Mouse (Mus musculus): ENCODE measurements around the gene Pdia2. TPM values are rescaled to one million over a fixed set of nuclear protein-coding genes. Genes with fewer than 3 reads are reported as not detected.
A peak's percentile ranks its signal among the peaks of the same experiment; 100 is the strongest.
"Not testable (repeated sequence)": the region's sequence is repeated elsewhere in the genome, so short reads cannot be mapped to it uniquely, and the experiment has no call there.

The Pdia2 gene
- total RNA-seq, 2 experiments from 2014 or later = 0.18 to 0.35 TPM

DNA sequence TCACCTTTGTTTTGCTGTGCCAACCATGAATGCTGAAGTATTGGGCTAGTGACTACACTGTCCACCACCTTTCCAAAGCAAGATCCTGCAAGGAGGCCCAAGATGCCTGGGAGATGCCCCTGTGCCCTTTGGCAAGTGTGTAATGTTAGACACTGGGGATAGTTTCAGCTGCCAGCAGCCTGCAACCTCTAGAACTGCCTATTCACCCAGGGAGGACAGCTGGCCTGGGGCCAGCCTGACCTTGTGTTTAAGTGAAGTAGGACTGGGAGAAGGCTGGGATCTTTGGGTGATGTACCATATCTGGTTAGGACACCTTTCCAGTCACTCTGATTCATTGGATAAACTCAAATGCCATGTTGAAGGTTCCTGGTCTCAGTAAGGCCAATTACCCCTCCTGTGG is 3.1 kb upstream of the Pdia2 start:
- DNase-seq (ENCODE audit: low spot score in 2 of 2) = no peak

DNA sequence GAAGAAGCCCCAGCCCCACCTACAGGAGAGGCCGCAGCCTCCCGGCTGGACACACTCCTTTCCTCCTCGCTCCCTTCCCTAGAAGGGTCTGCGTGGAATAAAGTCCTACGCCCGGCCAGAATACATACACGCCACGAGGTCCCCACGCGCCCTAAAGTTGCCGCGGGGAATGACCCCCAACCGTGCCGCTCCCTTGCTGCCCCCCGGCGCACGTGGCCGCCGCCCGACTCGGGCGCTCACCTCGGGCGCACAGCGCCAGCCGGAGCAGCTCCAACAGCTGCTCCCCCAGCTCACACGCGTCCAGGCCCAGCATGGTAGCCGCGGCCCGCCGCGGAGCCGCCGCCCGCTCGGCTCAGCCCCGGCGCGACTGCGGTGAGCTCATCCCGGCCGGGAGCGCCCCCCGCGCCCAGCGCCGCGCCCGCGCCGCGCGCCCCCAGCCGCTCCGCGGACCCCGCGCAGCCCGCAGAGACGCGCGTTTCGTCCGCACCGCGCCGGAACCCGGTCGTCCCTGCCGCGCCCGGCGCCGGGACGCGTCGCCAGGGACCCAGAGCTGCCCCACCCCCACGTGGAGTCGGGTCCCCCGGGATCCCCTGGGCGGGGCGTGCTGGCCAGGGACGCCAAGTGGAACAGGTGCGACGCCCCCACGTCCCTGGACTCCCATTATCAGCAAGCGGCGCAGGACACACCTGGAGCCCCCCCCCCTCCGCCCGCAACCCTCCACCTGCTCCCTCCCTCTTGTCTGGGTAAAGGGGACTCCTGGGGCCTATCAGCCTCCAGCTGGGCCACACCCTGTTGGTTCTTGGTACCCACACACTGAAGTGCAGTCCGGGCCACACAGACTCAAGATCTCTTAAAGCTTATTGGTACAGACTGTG is 2.2 kb upstream of the Pdia2 start:
- peak in 1 of 2 experiments; percentile 30 for DNase-seq (ENCODE audit: low spot score in 2 of 2)

DNA sequence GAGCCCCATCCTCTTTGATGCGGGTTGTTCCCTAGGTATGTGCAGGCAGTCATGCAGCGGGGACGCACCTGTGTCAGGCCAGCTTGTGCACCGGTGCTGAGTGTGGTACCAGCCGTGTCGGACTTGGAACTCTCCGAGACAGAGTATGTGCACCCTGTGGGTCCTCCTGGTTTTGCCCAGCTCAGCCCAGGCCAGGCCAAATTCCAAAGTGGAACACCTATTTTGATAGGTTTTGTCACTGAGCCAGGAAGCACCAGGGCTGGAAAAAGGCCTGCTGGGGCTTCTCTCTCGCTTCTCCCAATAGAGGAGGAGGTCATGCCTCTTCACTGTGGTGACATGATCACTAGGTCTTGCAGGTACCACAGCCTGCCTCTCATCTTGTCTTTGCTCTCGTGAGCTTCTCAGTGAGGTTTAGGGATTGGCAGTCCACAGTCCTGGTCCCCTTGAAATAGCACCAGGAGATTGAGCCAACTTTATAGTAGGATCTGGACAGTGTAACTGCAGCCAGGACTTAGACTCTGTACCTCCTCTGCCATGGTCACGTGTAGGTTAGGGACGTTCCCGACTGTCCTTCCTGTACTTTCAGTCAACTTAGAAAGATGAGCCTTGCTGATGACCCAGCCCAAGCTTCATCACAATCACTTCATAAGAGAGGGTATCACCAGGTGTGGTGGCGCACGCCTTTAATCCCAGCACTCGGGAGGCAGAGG is 6.3 kb downstream of the Pdia2 start:
- no peak for DNase-seq (ENCODE audit: low spot score in 2 of 2)

GRCm38 (mm10) chr17:26191486-26191885 is 7.4 kb downstream of the Pdia2 start:
- not testable (repeated sequence) for DNase-seq (ENCODE audit: low spot score in 2 of 2)

- no peak for DNase-seq (ENCODE audit: low spot score in 2 of 2)
Observed at GRCm38 (mm10) chr17:26188091-26188805, 10.6 kb downstream of the Pdia2 start.

DNA sequence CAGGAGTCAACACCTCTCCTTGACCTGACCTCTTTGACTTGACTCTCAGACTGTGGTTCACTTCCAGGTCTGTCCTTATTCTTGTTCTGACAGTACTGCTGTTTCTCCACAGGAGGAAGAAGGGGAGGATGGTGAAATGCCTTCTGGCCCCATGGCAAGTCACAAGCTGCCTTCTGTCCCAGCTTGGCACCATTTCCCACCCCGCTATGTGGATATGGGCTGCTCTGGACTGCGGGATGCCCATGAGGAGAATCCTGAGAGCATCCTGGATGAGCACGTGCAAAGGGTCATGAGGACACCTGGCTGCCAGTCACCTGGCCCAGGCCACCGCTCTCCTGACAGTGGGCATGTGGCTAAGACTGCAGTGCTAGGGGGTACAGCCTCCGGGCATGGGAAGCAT is 11.3 kb downstream of the Pdia2 start:
- DNase-seq (ENCODE audit: low spot score in 2 of 2) = no peak

DNA sequence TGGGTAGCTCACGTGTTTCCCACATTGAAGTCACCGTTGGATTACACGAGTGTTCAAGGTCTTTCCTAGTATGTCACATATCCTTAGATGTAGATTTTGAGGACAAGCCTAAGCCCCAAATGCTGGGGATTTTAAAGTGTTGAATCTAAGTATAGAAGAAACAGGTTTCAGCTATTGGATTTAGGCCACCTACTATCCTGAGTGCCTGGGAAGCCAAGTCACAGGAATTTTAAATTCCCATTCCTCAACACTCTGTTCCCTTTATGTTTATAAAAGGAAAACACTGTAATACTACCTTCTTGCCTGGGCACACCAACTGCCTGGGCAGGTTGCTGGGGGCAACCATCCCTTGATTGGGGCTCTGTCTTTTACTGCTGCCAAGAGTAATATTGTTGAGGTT is 17.7 kb downstream of the Pdia2 start:
- no peak for DNase-seq (ENCODE audit: low spot score in 2 of 2)

DNA sequence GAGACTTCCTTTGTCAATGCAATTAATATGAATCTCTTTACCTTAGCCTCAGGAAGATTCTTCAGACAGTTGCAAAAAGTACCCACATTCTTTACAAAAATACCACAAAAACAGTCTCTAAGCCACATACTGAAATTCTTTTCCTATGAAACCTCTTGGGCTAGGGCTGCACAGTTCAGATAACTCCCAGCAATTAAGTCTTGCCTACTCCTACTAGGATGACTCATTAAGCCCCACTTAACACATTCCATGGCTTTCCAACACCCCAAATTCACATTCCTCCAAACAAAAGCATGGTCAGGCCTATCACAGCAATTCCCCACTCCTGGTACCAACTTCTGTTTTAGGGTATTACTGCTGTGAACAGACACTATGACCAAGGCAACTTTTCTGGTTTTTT is 20.3 kb downstream of the Pdia2 start:
- DNase-seq (ENCODE audit: low spot score in 2 of 2) = no peak

DNA sequence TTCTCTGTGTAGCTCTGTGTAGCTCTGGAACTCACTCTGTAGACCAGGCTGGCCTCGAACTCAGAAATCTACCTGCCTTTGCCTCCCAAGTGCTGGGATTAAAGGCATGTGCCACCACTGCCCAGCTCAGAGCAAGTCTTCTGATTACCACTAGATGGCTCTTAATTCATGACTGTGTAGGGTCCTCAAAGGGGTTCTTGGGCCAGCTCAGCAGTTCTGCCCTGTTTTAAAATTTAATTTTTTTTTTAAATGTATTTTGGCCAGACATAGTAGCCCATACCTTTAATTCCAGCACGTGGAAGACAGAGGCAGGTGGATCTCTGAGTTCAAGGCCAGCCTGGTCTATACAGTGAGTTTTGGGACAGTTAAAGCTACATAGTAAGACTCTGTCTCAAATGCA is 23.6 kb downstream of the Pdia2 start:
- DNase-seq (ENCODE audit: low spot score in 2 of 2) = not testable (repeated sequence)

GRCm38 (mm10) chr17:26168039-26168438 is 30.8 kb downstream of the Pdia2 start:
- DNase-seq (ENCODE audit: low spot score in 2 of 2) = no peak

GRCm38 (mm10) chr17:26162736-26163135 is 36.2 kb downstream of the Pdia2 start:
- no peak for DNase-seq (ENCODE audit: low spot score in 2 of 2)

- no peak for DNase-seq (ENCODE audit: low spot score in 2 of 2)
Observed at GRCm38 (mm10) chr17:26151886-26152630, 46.8 kb downstream of the Pdia2 start.

DNA sequence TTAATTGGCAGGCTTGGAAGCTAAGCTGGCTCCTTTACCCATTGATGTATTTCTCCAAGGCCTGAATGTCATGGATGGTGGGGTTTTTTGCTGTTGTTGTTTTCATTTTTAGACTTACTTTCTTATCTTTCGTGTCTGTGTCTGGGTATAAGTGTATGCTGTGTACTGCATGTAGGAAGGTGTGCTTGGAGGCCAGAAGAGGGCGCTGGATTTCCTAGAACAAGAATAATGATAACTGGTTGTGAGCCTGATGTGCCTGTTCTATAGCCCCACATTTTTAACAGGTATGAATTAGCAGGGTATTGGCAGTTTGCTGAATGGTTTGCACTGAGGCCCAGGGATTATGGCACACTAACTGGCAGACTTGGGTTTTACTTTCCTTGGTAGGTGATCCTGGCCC is 49.8 kb downstream of the Pdia2 start:
- no peak for DNase-seq (ENCODE audit: low spot score in 2 of 2)

Other genes with a start within 250 kb of the Pdia2 start
- under 1 TPM; 0.99 TPM for gene A930017K11Rik, start 246.5 kb downstream of the Pdia2 start, total RNA-seq (2021)
- gene Capn15, start 213.3 kb downstream of the Pdia2 start, total RNA-seq (2021) = 10 to 100 TPM; 50.6 to 54.1 TPM
- gene Rab11fip3, start 129.5 kb downstream of the Pdia2 start, total RNA-seq (2021) = 100 to 1,000 TPM; 106 TPM
- gene Decr2, start 108.8 kb downstream of the Pdia2 start, total RNA-seq (2021) = 10 to 100 TPM; 27.4 to 29.7 TPM
- 1 to 10 TPM; 3.8 to 5.8 TPM for gene Nme4, start 103.5 kb downstream of the Pdia2 start, total RNA-seq (2021)
- 10 to 100 TPM; 12.0 to 13.2 TPM for gene Tmem8, start 85.8 kb downstream of the Pdia2 start, total RNA-seq (2021)
- 10 to 100 TPM; 68.8 to 70.0 TPM for gene Mrpl28, start 75.6 kb downstream of the Pdia2 start, total RNA-seq (2021)
- 10 to 100 TPM; 28.3 to 28.5 TPM for gene Axin1, start 60.4 kb downstream of the Pdia2 start, total RNA-seq (2021)
- gene Rgs11, start 3.9 kb upstream of the Pdia2 start, total RNA-seq (2021) = 10 to 100 TPM; 32.4 to 41.9 TPM
- 10 to 100 TPM; 64.8 to 65.1 TPM for gene Arhgdig, start 8.7 kb upstream of the Pdia2 start, total RNA-seq (2021)
- 10 to 100 TPM; 19.6 to 21.4 TPM for gene Fam234a, start 45.2 kb upstream of the Pdia2 start, total RNA-seq (2021)
- gene Luc7l, start 53.8 kb upstream of the Pdia2 start, total RNA-seq (2021) = 10 to 100 TPM; 87.4 to 91.8 TPM
- 10 to 100 TPM; 80.4 to 80.8 TPM for gene Neurl1b, start 215.7 kb upstream of the Pdia2 start, total RNA-seq (2021)

Measured in layer of hippocampus, adult 18-20 months (tissue).